Mouse (Mus musculus): Measurements from ENCODE around the gene Gm43720. TPM values are rescaled to one million over a fixed set of nuclear protein-coding genes. Genes with fewer than 3 reads are reported as not detected.

The Gm43720 gene
- polyA plus RNA-seq (2014; fragmentation: Nextera tagmentation; extraction: Ambion mirVana), result 0.10 and 0.14 TPM in 2 replicates

- Histone ChIP-seq H3K27me3 (ENCODE audit: control insufficient read depth, insufficient read depth, low read length) (no peaks in the 10 kb centered on the region), H3K9ac (ENCODE audit: low read depth, low read length) (peak within 1 kb of the TSS; percentile 75), H3K4me3 (ENCODE audit: low read depth, low read length) (peak within 1 kb of the TSS; percentile 65), H3K9me3 (replicated peaks; ENCODE audit: control insufficient read depth, low read length) (no peaks in the 10 kb centered on the region; the same call in 1 of the 2 replicates), H3K36me3 (ENCODE audit: control insufficient read depth, insufficient read depth, low read length) (0 out of 2 replicates have a peak, but pooled peaks cover 3% of the 10 kb centered on the region), H3K27ac (ENCODE audit: low read depth, low read length) (no peak within 1 kb of the TSS), H3K4me1 (ENCODE audit: control insufficient read depth, insufficient read depth, low read length) (peaks cover 6% of the 10 kb centered on the region; the same call in 1 of the 2 replicates), H3K4me2 (peak within 1 kb of the TSS; percentile 80)
- peak; percentile 97 for ATAC-seq (replicated peaks; ENCODE audit: insufficient number of reproducible peaks, low FRiP score, low TSS enrichment)
- WGBS (ENCODE audit: insufficient replicate concordance), result 1% methylated on average over 56 of the region's 56 CpGs
Observed at GRCm38 (mm10) chr5:138279585-138280424, at the start of gene Gm43720, which contains the start of the genes Gpc2 and Stag3. Gm43720 (minus strand) TSS chr5:138279958. Gpc2 (minus strand) TSS chr5:138280005. Stag3 (plus strand) TSS chr5:138280240.

- WGBS (ENCODE audit: insufficient replicate concordance), result 78% methylated on average over 3 of the region's 3 CpGs
Observed at GRCm38 (mm10) chr5:138312795-138313194, 33.0 kb upstream of the Gm43720 start.

GRCm38 (mm10) chr5:138299613-138300012, 19.9 kb upstream of the Gm43720 start:
- Histone ChIP-seq H3K9me3 (replicated peaks; ENCODE audit: control insufficient read depth, low read length) (no peaks in the 10 kb centered on the region), H3K27ac (ENCODE audit: low read depth, low read length) (no peak overlapping the region), H3K4me1 (ENCODE audit: control insufficient read depth, insufficient read depth, low read length) (no peaks in the 10 kb centered on the region), H3K27me3 (ENCODE audit: control insufficient read depth, insufficient read depth, low read length) (no peaks in the 10 kb centered on the region), H3K4me2 (no peak overlapping the region), H3K4me3 (ENCODE audit: low read depth, low read length) (no peak overlapping the region), H3K36me3 (ENCODE audit: control insufficient read depth, insufficient read depth, low read length) (no peaks in the 10 kb centered on the region), H3K9ac (ENCODE audit: low read depth, low read length) (no peak overlapping the region)
- ATAC-seq (replicated peaks; ENCODE audit: insufficient number of reproducible peaks, low FRiP score, low TSS enrichment), result no peak
- 66% methylated on average over 2 of the region's 2 CpGs for WGBS (ENCODE audit: insufficient replicate concordance)

More at GRCm38 (mm10) chr5:138312795-138313194, 33.0 kb upstream of the Gm43720 start:
- ATAC-seq (replicated peaks; ENCODE audit: insufficient number of reproducible peaks, low FRiP score, low TSS enrichment), result no peak
- no peaks in the 10 kb centered on the region for H3K9me3 ChIP-seq (replicated peaks; ENCODE audit: control insufficient read depth, low read length)
- no peak overlapping the region for H3K27ac ChIP-seq (ENCODE audit: low read depth, low read length)
- no peak overlapping the region for H3K9ac ChIP-seq (ENCODE audit: low read depth, low read length)
- H3K27me3 ChIP-seq (ENCODE audit: control insufficient read depth, insufficient read depth, low read length), result no peaks in the 10 kb centered on the region
- H3K4me2 ChIP-seq, result no peak overlapping the region
- no peaks in the 10 kb centered on the region for H3K36me3 ChIP-seq (ENCODE audit: control insufficient read depth, insufficient read depth, low read length)
- H3K4me1 ChIP-seq (ENCODE audit: control insufficient read depth, insufficient read depth, low read length), result no peaks in the 10 kb centered on the region
- no peak overlapping the region for H3K4me3 ChIP-seq (ENCODE audit: low read depth, low read length)

GRCm38 (mm10) chr5:138294158-138294557, 14.4 kb upstream of the Gm43720 start:
- Histone ChIP-seq H3K4me3 (ENCODE audit: low read depth, low read length) (no peak overlapping the region), H3K27me3 (ENCODE audit: control insufficient read depth, insufficient read depth, low read length) (no peaks in the 10 kb centered on the region), H3K4me2 (no peak overlapping the region), H3K36me3 (ENCODE audit: control insufficient read depth, insufficient read depth, low read length) (no peaks in the 10 kb centered on the region), H3K9ac (ENCODE audit: low read depth, low read length) (no peak overlapping the region), H3K27ac (ENCODE audit: low read depth, low read length) (no peak overlapping the region), H3K4me1 (ENCODE audit: control insufficient read depth, insufficient read depth, low read length) (no peaks in the 10 kb centered on the region), H3K9me3 (replicated peaks; ENCODE audit: control insufficient read depth, low read length) (no peaks in the 10 kb centered on the region)
- no peak for ATAC-seq (replicated peaks; ENCODE audit: insufficient number of reproducible peaks, low FRiP score, low TSS enrichment)

GRCm38 (mm10) chr5:138291638-138292037, 11.9 kb upstream of the Gm43720 start:
- no peak overlapping the region for H3K9ac ChIP-seq (ENCODE audit: low read depth, low read length)
- no peaks in the 10 kb centered on the region for H3K27me3 ChIP-seq (ENCODE audit: control insufficient read depth, insufficient read depth, low read length)
- no peaks in the 10 kb centered on the region for H3K9me3 ChIP-seq (replicated peaks; ENCODE audit: control insufficient read depth, low read length)
- no peak for ATAC-seq (replicated peaks; ENCODE audit: insufficient number of reproducible peaks, low FRiP score, low TSS enrichment)
- H3K27ac ChIP-seq (ENCODE audit: low read depth, low read length), result no peak overlapping the region
- no peaks in the 10 kb centered on the region for H3K4me1 ChIP-seq (ENCODE audit: control insufficient read depth, insufficient read depth, low read length)
- no peak overlapping the region for H3K4me3 ChIP-seq (ENCODE audit: low read depth, low read length)
- 73% methylated on average over 1 of the region's 1 CpGs for WGBS (ENCODE audit: insufficient replicate concordance)
- no peak overlapping the region for H3K4me2 ChIP-seq
- no peaks in the 10 kb centered on the region for H3K36me3 ChIP-seq (ENCODE audit: control insufficient read depth, insufficient read depth, low read length)

GRCm38 (mm10) chr5:138287861-138288260, 8.1 kb upstream of the Gm43720 start:
- H3K9me3 ChIP-seq (replicated peaks; ENCODE audit: control insufficient read depth, low read length), result no peaks in the 10 kb centered on the region
- H3K4me3 ChIP-seq (ENCODE audit: low read depth, low read length), result no peak overlapping the region
- no peaks in the 10 kb centered on the region for H3K36me3 ChIP-seq (ENCODE audit: control insufficient read depth, insufficient read depth, low read length)
- no peak overlapping the region for H3K9ac ChIP-seq (ENCODE audit: low read depth, low read length)
- no peak overlapping the region for H3K27ac ChIP-seq (ENCODE audit: low read depth, low read length)
- no peak overlapping the region for H3K4me2 ChIP-seq
- 68% methylated on average over 3 of the region's 3 CpGs for WGBS (ENCODE audit: insufficient replicate concordance)
- no peak for ATAC-seq (replicated peaks; ENCODE audit: insufficient number of reproducible peaks, low FRiP score, low TSS enrichment)
- no peaks in the 10 kb centered on the region for H3K4me1 ChIP-seq (ENCODE audit: control insufficient read depth, insufficient read depth, low read length)
- H3K27me3 ChIP-seq (ENCODE audit: control insufficient read depth, insufficient read depth, low read length), result no peaks in the 10 kb centered on the region

GRCm38 (mm10) chr5:138283540-138283939, 3.8 kb upstream of the Gm43720 start:
- no peak overlapping the region for H3K4me3 ChIP-seq (ENCODE audit: low read depth, low read length)
- no peak overlapping the region for H3K9ac ChIP-seq (ENCODE audit: low read depth, low read length)
- ATAC-seq (replicated peaks; ENCODE audit: insufficient number of reproducible peaks, low FRiP score, low TSS enrichment), result no peak
- no peak overlapping the region for H3K4me2 ChIP-seq
- H3K27ac ChIP-seq (ENCODE audit: low read depth, low read length), result no peak overlapping the region
- 0 out of 2 replicates have a peak, but pooled peaks cover 3% of the 10 kb centered on the region for H3K4me1 ChIP-seq (ENCODE audit: control insufficient read depth, insufficient read depth, low read length)
- H3K36me3 ChIP-seq (ENCODE audit: control insufficient read depth, insufficient read depth, low read length), result no peaks in the 10 kb centered on the region
- no peaks in the 10 kb centered on the region; the same call in 1 of the 2 replicates for H3K9me3 ChIP-seq (replicated peaks; ENCODE audit: control insufficient read depth, low read length)
- H3K27me3 ChIP-seq (ENCODE audit: control insufficient read depth, insufficient read depth, low read length), result no peaks in the 10 kb centered on the region
- WGBS (ENCODE audit: insufficient replicate concordance), result 60% methylated on average over 1 of the region's 1 CpGs

GRCm38 (mm10) chr5:138281798-138282197, 2.0 kb upstream of the Gm43720 start:
- H3K4me1 ChIP-seq (ENCODE audit: control insufficient read depth, insufficient read depth, low read length), result 0 out of 2 replicates have a peak, but pooled peaks cover 3% of the 10 kb centered on the region
- no peak for ATAC-seq (replicated peaks; ENCODE audit: insufficient number of reproducible peaks, low FRiP score, low TSS enrichment)
- H3K9me3 ChIP-seq (replicated peaks; ENCODE audit: control insufficient read depth, low read length), result no peaks in the 10 kb centered on the region; the same call in 1 of the 2 replicates
- H3K27ac ChIP-seq (ENCODE audit: low read depth, low read length), result no peak overlapping the region
- no peak overlapping the region for H3K4me3 ChIP-seq (ENCODE audit: low read depth, low read length)
- 66% methylated on average over 2 of the region's 2 CpGs for WGBS (ENCODE audit: insufficient replicate concordance)
- no peaks in the 10 kb centered on the region for H3K27me3 ChIP-seq (ENCODE audit: control insufficient read depth, insufficient read depth, low read length)
- no peak overlapping the region for H3K4me2 ChIP-seq
- H3K36me3 ChIP-seq (ENCODE audit: control insufficient read depth, insufficient read depth, low read length), result 0 out of 2 replicates have a peak, but pooled peaks cover 2% of the 10 kb centered on the region
- H3K9ac ChIP-seq (ENCODE audit: low read depth, low read length), result no peak overlapping the region

All from heart, embryonic 11.5 days (tissue).